Mouse (Mus musculus): ENCODE measurements around the gene Ppp1r15b. TPM values are rescaled to one million over a fixed set of nuclear protein-coding genes. Genes with fewer than 3 reads are reported as not detected.

Ppp1r15b gene
- polyA plus RNA-seq, 1 experiment = 6.7 TPM

- Histone ChIP-seq H3K36me3 (replicated peaks; ENCODE audit: low read length) (peaks cover 84% of the 10 kb centered on the region), H3K9me3 (no peaks in the 10 kb centered on the region), H3K27me3 (replicated peaks) (peaks cover 56% of the 10 kb centered on the region), H3K4me1 (peaks cover 28% of the 10 kb centered on the region), H3K4me3 (replicated peaks) (no peak overlapping the region)
- TF ChIP-seq GATA1 (IDR thresholded peaks at IDR 0.05; ENCODE audit: borderline replicate concordance, low read length) = no peak
- no peak for TF ChIP-seq FLI1 (IDR thresholded peaks at IDR 0.05; ENCODE audit: low read length)
Observed at GRCm38 (mm10) chr1:133090641-133091040, 40.3 kb upstream of the Ppp1r15b start.

DNA sequence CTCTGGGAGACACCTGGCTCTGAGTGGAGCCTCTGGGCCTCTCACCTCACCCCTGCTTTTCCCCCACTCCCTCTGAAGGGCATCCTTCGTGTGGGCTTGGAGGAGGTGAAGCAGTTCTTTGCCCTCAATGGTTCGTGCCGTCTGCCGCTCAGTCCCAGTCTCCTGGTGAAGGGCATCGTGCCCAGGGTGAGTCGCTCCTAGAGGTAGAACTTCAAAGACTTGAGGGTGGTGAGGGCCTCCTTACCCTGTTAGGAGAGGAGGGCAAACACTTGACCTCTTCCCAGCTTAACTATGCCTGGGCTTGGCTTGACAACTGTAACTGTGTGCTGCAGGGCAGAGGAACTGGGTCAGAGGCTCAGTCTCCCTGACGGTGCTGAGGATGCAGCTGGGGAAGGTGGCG, 39.5 kb upstream of the Ppp1r15b start:
- Histone ChIP-seq H3K36me3 (replicated peaks; ENCODE audit: low read length) (peaks cover 84% of the 10 kb centered on the region), H3K4me3 (replicated peaks) (no peak overlapping the region), H3K4me1 (peaks cover 28% of the 10 kb centered on the region), H3K27me3 (replicated peaks) (peaks cover 51% of the 10 kb centered on the region), H3K9me3 (no peaks in the 10 kb centered on the region)
- no peak for TF ChIP-seq FLI1 (IDR thresholded peaks at IDR 0.05; ENCODE audit: low read length)
- TF ChIP-seq GATA1 (IDR thresholded peaks at IDR 0.05; ENCODE audit: borderline replicate concordance, low read length) = no peak

- H3K36me3 ChIP-seq (replicated peaks; ENCODE audit: low read length) = peaks cover 81% of the 10 kb centered on the region
- H3K4me3 ChIP-seq (replicated peaks) = no peak overlapping the region
- peaks cover 48% of the 10 kb centered on the region for H3K27me3 ChIP-seq (replicated peaks)
- TF ChIP-seq GATA1 (IDR thresholded peaks at IDR 0.05; ENCODE audit: borderline replicate concordance, low read length) = no peak
- TF ChIP-seq FLI1 (IDR thresholded peaks at IDR 0.05; ENCODE audit: low read length) = no peak
- H3K4me1 ChIP-seq = peaks cover 19% of the 10 kb centered on the region
- no peaks in the 10 kb centered on the region for H3K9me3 ChIP-seq
Observed at GRCm38 (mm10) chr1:133093719-133094118, 37.2 kb upstream of the Ppp1r15b start.

GRCm38 (mm10) chr1:133100980-133101798, 29.8 kb upstream of the Ppp1r15b start:
- no peaks in the 10 kb centered on the region for H3K9me3 ChIP-seq
- peaks cover 79% of the 10 kb centered on the region for H3K36me3 ChIP-seq (replicated peaks; ENCODE audit: low read length)
- TF ChIP-seq GATA1 (IDR thresholded peaks at IDR 0.05; ENCODE audit: borderline replicate concordance, low read length) (no peak), FLI1 (IDR thresholded peaks at IDR 0.05; ENCODE audit: low read length) (no peak)
- H3K4me1 ChIP-seq = peaks cover 20% of the 10 kb centered on the region
- H3K27me3 ChIP-seq (replicated peaks) = peaks cover 6% of the 10 kb centered on the region
- no peak overlapping the region for H3K4me3 ChIP-seq (replicated peaks)

DNA sequence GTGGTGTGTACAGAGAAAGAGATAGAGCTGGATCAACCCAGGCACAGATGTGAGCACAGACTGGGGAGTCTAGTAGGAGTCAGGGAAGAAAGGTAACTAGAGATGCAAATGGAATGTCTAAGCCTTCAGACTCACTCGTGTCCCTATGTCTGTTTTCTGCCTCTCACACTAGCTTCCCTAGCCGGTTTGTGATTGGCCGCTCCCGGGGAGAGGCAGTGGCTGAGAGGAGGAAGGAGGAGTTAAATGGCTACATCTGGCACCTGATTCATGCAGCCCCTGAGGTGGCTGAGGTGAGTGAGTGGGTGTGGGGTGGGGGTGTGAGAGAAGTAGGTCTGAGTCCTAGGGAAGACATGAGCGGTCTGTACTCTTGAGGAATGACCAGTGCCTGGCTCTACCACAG, 28.8 kb upstream of the Ppp1r15b start:
- TF ChIP-seq GATA1 (IDR thresholded peaks at IDR 0.05; ENCODE audit: borderline replicate concordance, low read length) (no peak), FLI1 (IDR thresholded peaks at IDR 0.05; ENCODE audit: low read length) (no peak)
- peaks cover 20% of the 10 kb centered on the region for H3K4me1 ChIP-seq
- no peak overlapping the region for H3K4me3 ChIP-seq (replicated peaks)
- H3K27me3 ChIP-seq (replicated peaks) = peaks cover 7% of the 10 kb centered on the region
- H3K36me3 ChIP-seq (replicated peaks; ENCODE audit: low read length) = peaks cover 71% of the 10 kb centered on the region
- no peaks in the 10 kb centered on the region for H3K9me3 ChIP-seq

GRCm38 (mm10) chr1:133103315-133103714, 27.6 kb upstream of the Ppp1r15b start:
- Histone ChIP-seq H3K9me3 (no peaks in the 10 kb centered on the region), H3K27me3 (replicated peaks) (peaks cover 5% of the 10 kb centered on the region), H3K36me3 (replicated peaks; ENCODE audit: low read length) (peaks cover 66% of the 10 kb centered on the region), H3K4me1 (peaks cover 16% of the 10 kb centered on the region), H3K4me3 (replicated peaks) (no peak overlapping the region)
- no peak for TF ChIP-seq GATA1 (IDR thresholded peaks at IDR 0.05; ENCODE audit: borderline replicate concordance, low read length)
- TF ChIP-seq FLI1 (IDR thresholded peaks at IDR 0.05; ENCODE audit: low read length) = no peak

GRCm38 (mm10) chr1:133103871-133104270, 27.1 kb upstream of the Ppp1r15b start:
- TF ChIP-seq FLI1 (IDR thresholded peaks at IDR 0.05; ENCODE audit: low read length) = no peak
- no peak for TF ChIP-seq GATA1 (IDR thresholded peaks at IDR 0.05; ENCODE audit: borderline replicate concordance, low read length)
- peaks cover 5% of the 10 kb centered on the region for H3K27me3 ChIP-seq (replicated peaks)
- peaks cover 61% of the 10 kb centered on the region for H3K36me3 ChIP-seq (replicated peaks; ENCODE audit: low read length)
- H3K9me3 ChIP-seq = no peaks in the 10 kb centered on the region
- H3K4me1 ChIP-seq = peaks cover 10% of the 10 kb centered on the region
- H3K4me3 ChIP-seq (replicated peaks) = no peak overlapping the region

DNA sequence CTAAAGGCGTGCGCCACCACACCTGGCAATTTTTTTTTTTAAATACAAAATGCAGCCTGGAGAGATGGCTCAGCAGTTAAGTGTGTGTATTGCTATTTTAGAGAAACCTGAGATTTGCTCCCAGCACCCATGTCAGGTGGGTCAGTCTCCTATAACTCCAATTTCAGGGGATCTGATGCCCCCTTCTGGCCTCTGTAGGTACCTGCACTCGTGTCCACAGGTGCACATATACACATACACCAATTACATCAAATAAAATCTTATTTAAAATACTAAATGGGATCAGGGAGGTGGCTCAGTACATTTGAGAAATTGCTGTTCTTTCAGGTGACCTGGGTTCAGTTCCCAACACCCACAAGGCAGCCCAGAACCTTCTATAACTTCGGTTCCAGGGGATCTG, 14.8 kb upstream of the Ppp1r15b start:
- TF ChIP-seq FLI1 (IDR thresholded peaks at IDR 0.05; ENCODE audit: low read length) = no peak
- TF ChIP-seq GATA1 (IDR thresholded peaks at IDR 0.05; ENCODE audit: borderline replicate concordance, low read length) = no peak

DNA sequence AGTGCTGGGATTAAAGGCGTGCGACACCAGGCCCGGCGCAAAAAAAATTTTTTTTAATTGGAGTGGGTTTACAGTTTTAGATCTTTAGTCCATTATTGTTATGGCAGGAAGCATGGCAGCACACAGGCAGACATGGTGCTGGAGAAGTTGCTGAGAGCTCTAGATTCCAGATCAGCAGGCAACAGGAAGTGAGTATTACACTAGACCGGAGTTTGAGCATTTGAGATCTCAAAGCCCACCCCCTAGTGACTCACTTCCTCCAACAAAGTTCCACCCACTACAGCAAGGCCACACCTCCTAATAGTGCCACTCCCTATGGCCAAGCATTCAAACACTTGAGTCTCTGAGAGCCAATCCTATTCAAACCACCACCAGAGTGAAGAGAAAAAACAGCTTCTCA, 12.8 kb upstream of the Ppp1r15b start:
- no peak for TF ChIP-seq FLI1 (IDR thresholded peaks at IDR 0.05; ENCODE audit: low read length)
- TF ChIP-seq GATA1 (IDR thresholded peaks at IDR 0.05; ENCODE audit: borderline replicate concordance, low read length) = no peak
- Histone ChIP-seq H3K36me3 (replicated peaks; ENCODE audit: low read length) (peaks cover 4% of the 10 kb centered on the region), H3K4me1 (peaks cover 43% of the 10 kb centered on the region), H3K27me3 (replicated peaks) (no peaks in the 10 kb centered on the region), H3K4me3 (replicated peaks) (no peak overlapping the region), H3K9me3 (peaks cover 8% of the 10 kb centered on the region; the same call in 1 of the 2 replicates)

More for the DNA sequence above, 14.8 kb upstream of the Ppp1r15b start:
- H3K4me1 ChIP-seq = peaks cover 39% of the 10 kb centered on the region
- peaks cover 8% of the 10 kb centered on the region; the same call in 1 of the 2 replicates for H3K9me3 ChIP-seq
- H3K4me3 ChIP-seq (replicated peaks) = no peak overlapping the region
- H3K27me3 ChIP-seq (replicated peaks) = no peaks in the 10 kb centered on the region
- peaks cover 4% of the 10 kb centered on the region for H3K36me3 ChIP-seq (replicated peaks; ENCODE audit: low read length)

- Histone ChIP-seq H3K9me3 (peaks cover 5% of the 10 kb centered on the region; the same call in 1 of the 2 replicates), H3K4me3 (replicated peaks) (peak overlapping the region; percentile 78), H3K36me3 (replicated peaks; ENCODE audit: low read length) (peaks cover 4% of the 10 kb centered on the region), H3K4me1 (peaks cover 44% of the 10 kb centered on the region), H3K27me3 (replicated peaks) (no peaks in the 10 kb centered on the region)
- TF ChIP-seq GATA1 (IDR thresholded peaks at IDR 0.05; ENCODE audit: borderline replicate concordance, low read length) = no peak
- no peak for TF ChIP-seq FLI1 (IDR thresholded peaks at IDR 0.05; ENCODE audit: low read length)
Observed at GRCm38 (mm10) chr1:133118844-133119243, 12.1 kb upstream of the Ppp1r15b start.

Measured in megakaryocyte, embryonic 14.5 days (primary cell).